Mouse (Mus musculus) lung, postnatal 10 days (tissue): ENCODE data around the gene Atxn1.

Experiments used
- DNase-seq: peaks from one replicate; pipeline ENCODE4 v3.0.0; 2021

Gene Atxn1

DNA sequence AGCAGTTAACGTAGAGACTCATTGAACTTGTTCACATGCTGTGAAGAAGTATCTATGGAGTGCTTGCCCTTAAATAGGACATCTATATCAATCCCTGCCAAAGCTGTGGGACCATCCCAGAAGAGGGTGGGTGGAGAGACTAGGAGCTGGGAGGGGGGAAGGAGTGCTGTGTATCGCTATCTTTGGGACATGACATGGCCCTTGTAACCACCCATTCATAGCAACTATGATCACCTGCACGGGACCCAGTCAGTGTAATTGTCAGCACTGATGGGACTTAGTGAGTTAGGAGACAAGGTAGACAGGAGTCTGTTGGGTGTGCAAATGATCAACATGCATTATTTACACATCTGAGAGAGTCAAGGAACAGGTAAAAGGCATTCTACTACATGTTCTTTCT lies 405.6 kb downstream of the Atxn1 start:
- DNase-seq = no peak

DNA sequence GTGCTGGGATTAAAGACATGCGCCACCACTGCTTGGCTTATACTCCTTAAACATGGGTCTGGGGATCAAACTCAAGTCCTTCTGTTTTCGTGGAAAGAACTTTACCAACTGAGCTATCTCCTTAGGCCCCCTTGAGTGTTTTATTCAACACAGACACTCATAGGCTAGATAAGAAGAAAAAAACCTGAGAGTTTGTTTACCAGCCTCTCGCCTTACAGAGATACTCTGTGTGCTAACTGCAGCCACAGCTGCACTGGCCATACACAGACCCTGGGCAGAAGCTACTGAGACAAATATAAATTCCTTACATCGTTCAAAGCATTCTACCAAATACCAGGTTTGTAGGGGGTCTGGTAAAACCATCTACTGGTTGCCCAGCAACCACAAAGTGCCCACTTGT lies 406.4 kb downstream of the Atxn1 start:
- no peak for DNase-seq

DNA sequence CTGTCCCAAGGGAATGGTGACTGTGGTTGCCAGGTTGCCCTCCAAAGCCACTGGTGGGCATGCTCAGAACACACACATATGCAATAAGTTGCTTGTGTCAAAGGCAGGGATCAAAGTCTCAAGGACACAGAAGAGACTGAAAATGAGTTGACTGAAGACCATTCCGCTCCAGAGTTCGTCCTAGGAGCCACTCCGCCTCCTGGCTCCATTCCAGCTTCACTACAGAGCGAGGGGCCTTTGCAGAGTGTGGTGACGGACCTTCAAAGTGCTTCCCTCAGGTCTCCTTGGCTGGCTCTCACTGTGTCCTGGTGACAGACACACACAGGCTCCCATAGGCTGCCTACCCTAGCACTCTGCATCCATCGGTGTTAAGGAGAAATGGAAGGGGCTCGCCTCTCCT lies 411.1 kb downstream of the Atxn1 start:
- DNase-seq = no peak

DNA sequence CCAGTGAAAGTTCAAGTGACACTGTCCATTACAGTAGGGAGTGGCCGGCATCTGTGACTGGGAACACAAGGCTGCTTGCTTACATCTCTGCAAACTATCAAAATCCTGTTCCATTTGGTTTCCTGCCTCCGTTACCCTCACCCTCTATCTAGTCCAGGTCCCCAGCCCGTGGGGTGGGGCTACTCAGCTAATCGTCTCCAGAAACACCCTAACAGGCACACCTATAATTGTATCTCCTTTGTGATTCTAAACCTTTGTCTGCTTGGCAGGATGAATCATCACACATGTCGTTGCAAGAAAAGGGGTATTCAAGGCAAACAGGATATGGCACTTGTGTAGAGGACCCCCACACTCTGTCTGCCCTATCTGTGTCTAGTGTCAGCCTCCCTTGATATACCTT lies 417.3 kb downstream of the Atxn1 start:
- DNase-seq = no peak

DNA sequence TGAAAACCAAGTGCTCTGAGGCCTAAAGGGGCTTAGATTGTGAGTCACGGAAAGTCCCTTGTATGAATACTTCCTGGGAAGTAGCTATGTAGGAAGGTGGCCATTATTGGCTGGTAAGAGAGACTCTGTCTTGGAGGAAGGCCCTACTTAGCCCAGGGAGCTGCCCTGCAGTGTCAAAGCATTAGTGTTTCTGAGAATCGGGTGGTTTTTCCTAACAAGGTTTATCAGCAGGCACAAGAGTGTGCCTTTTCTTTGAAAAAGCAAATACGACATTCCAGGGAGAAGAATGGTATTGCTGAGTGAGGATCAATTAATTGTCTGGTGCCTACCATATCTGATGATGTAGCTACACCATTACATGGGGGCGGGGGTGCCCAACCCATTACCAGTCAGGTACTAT lies 417.9 kb downstream of the Atxn1 start:
- DNase-seq = no peak

DNA sequence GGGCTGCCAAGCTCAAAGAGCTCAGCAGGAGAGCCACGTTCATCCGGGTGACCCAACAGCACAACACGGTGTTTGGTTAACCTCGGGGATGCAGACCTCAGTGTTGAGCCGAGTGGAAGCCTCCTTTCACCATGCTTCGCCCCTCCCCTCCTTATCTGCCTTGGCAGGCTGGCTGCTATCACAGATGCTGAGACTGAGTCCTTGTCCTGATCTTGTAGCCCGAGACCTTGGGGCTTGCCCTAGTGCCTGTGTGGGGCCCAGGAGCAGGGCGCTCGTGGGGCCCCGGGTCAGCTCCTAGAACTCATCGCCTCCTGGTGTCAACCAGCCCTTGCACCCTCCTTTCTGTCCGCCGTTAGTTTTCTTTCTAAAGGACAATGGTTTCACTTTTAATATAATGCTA lies 418.8 kb downstream of the Atxn1 start:
- DNase-seq = no peak

DNA sequence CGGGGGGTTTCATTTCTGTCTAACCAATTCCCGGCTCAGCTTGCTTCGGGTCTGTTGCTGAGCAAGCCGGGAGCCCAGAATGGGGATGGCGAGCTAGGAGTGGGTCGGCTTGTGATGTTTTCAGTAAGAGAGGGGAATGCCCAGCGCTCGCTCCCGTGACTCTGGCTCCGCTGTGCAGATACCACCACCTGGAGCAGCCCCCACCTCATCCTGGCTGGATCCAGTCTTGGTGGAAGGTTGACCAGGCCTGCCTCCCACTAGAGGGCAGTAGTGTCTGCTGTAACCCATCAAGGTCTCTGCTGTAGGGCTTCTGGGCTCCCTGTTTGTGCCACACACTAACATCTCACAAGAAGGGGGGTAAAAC lies 425.6 kb downstream of the Atxn1 start:
- peak; percentile 88 for DNase-seq

DNA sequence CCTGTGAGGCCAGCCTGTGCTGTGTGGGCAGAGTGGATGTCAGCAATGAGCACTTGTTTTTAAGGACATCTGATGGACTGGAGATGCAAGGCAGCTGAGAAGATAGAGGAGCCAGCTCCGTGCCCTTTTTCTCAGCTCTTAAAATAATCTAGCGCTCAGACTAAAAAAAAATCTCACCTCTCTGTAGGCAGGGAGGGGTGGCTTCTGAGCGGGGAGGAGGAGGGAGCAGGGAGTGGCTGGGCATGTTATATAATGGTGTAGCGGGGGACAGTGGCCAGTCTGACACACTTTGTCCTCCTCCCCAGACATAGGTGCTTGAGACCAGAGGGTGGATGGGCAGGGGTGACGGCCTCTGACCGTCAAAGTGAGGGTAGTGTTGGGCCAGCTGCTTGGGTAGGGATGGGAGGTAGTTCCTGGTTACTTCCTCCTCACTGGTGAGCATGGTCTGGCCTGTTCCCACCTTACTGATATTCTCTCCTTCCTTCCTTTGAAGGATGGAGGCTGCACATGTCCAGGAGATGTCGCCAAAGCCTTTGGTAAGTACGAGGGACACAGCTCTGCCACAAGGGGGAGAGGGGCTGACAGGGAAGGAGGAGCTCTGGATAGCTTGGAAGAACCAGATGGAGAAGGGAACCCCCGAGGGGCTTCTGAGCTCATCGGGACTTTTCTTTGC lies 426.1 kb downstream of the Atxn1 start:
- peak; percentile 85 for DNase-seq

DNA sequence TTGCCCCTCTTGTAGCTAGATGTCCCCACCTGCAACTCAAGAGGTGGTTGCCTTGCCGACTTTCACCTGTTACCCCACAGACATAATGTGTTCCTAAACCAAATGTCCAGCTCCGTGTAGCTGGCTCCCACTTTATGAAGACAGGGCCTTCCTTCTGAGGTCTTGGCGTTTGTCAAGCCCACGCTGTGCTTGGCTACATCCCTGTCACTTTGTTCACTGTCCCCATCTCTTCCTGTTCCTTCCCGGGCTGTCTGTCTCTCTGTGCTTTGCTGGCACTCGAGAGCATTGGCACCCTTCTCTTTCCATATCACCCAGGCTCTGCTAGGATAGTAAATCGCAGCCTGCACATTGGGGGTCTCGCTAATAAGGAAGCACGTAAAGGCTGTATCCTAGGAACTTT lies 426.7 kb downstream of the Atxn1 start:
- no peak for DNase-seq

DNA sequence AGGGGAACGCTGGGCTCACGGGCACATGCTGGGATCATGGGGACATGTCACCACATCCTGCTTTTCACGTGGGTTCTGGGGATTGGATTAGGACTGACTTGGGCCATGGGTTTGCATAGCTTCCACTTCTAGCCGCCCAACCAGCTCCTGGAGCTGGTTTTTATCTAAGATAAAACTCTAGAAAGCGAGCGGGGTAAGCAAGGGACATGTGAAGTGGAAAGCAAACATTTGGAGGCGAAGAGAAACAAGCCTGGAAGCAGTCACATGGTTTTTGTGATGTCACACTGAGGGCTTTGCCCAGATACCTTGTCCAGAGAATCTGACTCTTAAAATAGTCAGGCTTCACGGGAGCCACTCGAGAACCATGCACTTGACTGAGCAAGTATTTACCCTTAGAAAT lies 427.7 kb downstream of the Atxn1 start:
- peak; percentile 70 for DNase-seq

DNA sequence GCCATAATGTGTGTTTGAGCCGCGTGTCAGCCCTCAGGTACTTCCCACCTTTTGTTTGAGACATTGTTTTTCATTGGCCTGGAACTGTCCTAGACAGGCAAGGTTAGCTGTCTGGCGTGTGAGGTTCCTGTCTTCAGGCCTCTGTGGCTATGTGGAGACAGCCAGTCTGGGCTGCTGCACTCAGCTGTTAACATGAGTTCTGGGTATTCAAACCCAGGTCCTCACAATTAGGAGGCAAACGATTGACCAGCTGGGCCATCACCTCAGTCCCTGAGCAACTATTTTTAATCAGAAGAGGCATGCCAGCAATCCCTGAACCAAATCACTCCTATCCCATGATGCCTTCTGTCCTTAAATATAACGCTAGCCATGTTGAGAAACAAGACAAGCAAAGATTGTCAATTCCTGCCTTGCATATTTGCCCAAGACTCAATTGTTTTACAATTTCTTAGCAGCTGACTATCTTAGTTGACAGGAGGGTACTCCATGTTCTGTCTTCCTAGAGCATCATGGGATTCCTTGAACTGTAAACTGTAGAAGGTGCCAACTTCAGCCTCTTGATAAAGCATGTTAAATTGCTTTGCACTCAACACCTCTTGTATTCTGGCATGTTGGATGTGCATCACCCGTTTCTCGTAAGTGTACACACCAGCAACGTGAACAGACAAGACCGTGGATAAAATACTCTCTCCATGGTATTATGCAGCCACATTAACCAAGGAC lies 428.9 kb downstream of the Atxn1 start:
- no peak for DNase-seq

DNA sequence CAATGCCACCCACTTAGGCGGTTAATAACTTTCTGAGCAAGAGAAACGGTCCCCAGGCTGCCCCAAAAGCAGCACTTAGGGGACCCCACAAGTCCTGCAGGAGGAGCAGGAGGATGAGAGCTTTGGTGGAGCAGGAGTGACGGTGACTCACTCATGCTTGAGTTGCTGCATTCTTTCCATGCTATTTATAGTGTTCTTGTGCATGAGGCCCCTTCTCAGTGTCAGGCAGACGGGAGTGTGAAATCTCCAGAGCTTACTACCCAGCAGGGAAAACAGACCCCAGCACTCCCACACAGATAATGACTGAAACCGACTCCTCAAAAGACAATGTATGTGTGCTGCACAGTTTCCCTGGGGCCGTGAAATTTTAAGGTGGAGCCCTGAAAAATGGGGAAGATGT lies 434.1 kb downstream of the Atxn1 start:
- DNase-seq = peak; percentile 33

DNA sequence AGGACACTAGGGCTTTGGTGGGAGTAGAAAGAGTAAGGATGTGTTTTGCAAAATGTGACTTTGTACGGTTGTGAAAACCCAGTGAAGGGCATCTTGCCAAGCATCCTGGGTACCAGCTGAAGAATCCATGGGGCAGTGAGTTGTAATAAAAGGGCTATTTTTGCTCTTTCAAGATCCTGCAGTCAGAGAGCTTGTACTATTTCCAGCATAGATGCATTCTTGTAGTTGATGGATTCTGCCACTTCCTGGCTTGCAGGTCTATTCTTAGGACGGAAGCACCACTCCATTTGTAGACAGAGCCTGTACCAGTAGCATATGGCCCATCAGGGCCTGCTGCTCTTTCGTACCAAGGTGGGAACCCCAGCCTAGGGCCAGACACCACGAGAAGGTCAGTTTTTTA lies 436.0 kb downstream of the Atxn1 start:
- no peak for DNase-seq

DNA sequence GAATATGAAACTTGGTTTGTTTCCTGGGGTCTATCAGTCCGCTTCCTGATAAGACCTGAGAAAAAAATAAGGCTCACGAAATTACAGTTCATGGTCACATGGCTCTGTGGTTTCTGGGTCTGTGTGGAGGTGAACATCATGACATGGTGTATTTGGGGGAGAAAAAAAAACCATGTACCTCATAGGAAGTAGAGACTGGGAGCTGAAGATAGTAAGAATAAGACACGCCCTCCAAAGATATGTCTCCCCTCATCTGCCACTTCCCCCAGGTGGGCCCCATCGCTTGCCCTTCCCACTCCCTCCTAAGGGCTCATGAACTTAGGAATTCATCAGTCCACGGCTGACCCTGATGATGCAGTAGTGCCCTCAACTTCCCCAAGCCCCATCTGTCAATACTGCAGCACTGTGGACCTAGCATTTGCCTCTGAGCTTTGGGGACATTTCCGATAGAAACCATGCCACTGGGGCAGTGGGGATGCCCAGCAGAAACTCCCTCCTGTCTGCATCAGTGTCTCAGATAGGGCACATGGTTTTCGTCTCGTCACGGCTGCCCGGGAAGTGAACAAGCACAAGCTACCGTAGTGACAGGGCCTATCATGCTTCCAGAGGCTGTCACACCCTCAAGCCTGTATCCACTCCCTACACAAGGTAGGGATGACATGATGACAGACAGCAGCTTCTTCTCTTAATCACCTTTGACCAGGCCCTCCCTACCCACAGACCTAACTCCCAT lies 437.4 kb downstream of the Atxn1 start:
- no peak for DNase-seq

DNA sequence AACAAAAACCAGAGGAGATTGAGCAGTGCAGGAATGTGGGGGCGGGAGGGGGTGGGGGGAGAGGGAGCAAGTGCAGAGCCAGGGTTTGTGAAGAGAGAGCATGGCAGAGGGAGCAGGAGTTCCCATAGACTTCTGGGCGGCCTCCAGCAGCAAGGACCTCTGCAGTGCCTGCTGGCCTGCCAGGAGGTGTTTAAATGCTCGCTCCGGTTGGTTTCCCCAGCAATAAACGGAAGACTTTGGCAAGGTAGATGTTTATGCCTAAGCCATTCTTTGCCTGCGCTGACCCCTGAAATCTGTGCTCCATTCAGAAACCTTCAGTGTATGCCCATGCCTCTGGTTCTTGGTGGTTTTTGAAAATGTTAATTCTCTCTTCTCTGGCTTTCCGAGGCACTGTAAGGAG lies 438.6 kb downstream of the Atxn1 start:
- no peak for DNase-seq

DNA sequence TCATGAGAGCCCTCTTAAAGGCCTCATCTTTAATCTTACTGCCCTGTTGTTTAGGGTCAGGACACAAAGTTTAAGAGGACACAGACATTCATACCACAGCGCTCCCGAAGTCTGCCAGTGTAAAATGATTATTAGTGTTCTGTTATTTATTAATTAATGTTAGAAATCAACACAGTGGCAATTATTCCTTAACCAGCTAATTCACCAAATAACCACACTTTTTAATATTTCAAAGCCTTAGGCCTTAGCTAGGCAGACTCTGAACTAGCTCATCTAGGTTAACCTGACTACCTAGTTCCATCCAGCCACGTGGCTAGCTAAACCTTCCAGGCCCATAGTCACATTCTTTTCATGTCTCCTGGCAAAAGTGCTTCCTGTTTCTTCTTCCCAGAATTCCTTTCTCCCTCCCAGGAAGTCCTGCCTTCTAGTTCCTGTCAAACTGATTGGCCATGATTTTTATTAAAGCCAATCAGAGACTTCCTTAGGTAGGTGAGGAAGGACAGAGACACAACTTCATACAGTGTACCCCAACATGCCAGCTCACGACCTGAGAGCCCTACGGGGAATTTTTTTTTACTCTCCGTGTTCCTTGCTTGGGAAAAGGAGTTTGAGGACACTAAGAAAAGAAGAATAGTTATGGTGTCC lies 439.9 kb downstream of the Atxn1 start:
- DNase-seq = no peak

DNA sequence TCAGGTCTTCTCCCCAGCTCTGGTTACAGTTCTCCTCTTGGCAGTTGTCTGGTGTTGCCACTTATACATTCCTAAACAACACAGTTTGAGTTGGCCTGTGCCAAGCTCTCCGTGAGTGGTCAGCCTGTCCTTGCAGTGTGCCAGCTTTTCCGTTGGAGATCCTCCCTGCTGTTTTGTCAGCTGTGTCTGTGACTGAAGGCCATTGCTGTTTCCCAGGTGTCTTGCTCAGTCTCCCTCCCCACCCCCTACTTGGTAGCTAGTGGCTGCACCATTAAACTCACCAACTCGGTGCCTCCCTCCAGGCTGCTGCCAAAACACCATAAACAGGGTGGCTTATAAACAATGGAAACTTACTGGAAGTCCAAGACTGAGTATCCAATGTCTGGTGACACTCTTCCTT lies 440.5 kb downstream of the Atxn1 start:
- DNase-seq = peak; percentile 18

DNA sequence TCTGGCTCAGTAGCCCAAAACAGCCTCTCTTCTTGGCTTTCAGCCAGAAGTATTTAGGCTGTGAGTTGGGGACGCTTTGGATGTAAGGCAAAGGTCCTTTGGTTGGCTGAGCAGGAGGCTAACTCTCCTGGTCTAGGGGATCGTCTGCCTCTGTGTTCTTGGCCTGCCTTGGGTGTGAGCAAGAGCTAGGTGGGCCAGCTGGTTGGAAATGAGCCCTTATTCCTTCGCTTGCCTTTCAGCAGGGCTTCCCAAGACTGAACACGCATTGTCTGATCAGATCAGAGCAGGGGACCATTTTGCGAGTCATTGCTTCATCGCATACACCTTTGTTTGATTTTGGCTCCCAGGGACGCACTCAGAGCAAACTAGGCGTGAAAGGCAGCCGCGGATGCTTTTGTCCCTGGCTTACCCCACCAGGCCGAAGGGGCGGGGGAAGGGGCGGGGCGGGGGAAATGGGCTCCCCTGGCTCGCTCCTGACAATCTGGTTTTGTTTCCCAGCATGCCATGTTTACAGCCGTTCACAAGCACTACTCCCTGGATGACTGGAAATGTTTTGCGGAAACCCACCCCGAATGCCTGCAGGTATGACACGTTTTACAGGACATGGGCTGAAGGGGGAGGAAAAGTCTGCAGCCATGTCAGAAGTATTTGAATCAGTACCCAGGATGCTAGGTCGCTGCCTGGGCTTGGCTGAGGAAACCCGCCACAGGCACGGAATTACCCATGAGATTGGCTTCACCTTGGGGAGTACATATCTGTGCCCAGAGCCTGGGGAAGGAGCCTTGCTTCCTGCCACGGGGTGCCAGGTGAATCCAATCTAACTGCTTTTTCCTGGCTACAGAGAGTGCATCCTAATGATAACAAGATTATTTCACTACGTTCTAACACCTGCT lies 448.1 kb downstream of the Atxn1 start:
- peak; percentile 50 for DNase-seq

DNA sequence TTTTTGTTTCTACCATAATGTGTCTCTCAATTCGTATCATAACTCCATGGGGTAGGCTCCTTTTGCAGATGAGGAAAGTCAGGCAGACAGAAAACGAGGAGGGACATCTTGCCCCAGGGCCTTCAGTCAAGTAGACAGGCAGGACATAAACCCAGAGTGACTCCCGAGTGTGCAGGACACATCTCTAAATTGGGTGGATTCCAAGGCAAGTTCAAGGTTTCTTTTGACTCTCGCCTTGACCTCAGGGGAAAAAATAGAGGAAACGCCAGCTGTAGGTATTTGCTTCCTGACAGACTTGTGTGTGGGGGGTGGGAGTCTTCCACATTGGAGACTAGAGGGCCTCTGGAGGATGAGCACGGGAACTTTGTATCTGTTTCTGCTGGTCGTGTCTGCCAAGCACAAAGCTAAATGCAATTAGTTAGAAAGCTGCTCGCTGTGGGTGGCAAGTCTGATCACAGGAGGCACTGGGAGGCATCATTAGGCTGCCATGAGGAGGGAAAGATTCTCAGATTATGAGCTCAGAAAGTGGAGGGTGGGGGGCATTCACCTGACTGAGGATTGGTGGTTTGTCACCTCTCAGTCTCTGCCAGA lies 449.9 kb downstream of the Atxn1 start:
- no peak for DNase-seq

DNA sequence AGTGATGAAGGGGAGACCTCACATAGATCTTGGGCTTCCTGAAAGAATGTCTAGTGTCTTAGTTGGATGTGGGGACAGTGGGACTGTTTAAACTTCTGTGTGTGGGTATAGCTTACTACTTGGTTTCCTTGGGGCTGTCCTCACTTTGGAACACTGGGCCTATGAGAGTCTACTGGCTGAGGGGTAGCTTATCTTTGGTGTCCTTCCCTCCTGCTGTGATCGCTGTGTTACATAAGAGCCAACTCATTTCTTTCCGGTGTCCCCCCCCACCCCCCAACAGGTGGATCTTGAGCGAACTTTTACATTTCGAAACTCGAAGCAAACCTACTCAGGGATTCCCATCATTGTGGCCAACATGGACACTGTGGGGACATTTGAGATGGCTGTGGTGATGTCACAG lies 450.7 kb downstream of the Atxn1 start:
- DNase-seq = no peak

DNA sequence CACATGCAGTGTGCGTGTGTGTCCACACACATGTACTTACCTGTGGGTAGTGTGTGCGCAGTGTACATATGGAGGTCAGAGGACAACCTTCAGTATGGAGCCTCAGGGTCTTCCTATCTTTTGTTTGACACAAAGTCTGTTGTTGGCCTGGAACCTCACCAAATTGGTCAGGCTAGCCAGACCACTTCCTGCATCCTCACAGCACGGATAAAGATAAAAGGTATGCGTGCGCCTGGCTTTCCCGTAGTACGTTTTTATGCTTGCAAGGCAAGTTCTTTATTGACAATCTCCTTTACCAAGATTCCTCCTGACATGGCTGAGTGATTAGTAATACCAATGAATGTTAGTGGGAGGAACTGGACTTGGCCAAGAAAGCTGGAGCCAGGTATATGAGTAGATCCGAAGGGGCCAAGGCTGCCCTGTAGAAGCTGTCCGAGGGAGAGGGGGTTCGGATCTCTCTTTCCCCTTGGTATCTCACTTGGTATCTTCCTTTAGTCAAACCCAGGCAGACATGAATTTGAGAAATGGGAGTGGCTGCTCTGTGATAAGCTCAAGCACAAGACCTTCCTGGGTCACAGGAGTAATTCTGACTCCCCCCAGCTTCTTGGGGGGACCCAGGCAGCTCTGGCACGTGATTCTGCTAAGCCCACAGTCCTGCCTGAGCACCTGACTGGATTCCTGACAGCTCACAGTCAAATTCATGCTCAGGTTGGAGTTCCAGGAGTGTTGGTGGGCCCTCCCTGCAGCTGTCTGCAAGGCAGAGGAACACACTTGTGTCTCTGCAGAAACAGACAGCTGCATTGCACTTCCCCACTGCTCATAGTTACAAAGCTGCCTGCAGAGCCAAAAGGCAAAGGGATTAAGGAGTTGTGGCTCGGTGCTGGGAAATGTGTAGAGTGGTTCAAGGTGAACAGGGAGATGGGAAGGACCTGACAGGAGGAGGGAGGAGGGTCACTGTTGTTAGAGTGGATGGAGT lies 451.5 kb downstream of the Atxn1 start:
- no peak for DNase-seq
